Mouse (Mus musculus) gastrocnemius, postnatal 10 days (tissue): Measurements from ENCODE around the gene Gm45015. TPM values are rescaled to one million over a fixed set of nuclear protein-coding genes. Genes with fewer than 3 reads are reported as not detected.
"Not testable (repeated sequence)": the region's sequence is repeated elsewhere in the genome, so short reads cannot be mapped to it uniquely, and the experiment has no call there.

ENCODE experiments used
- DNase-seq: peaks from one replicate; pipeline ENCODE4 v3.0.0; 2021; ENCODE audit warnings: mixed read lengths
- long read RNA-seq, 2 experiments: library from polyadenylated mRNA; stranded (forward); transcript quantifications; one replicate each; pipeline ENCODE4 v2.0.0; 2021
- total RNA-seq, 2 experiments: library from RNA; stranded (reverse); gene quantifications; 2 replicates each; pipeline ENCODE4 v1.2.3; 2021

Gm45015 gene
- not detected for total RNA-seq
- long read RNA-seq, experiment 1: 0 reads
- long read RNA-seq, experiment 2: 0 reads

GRCm38 (mm10) chrX:73336740-73337139 lies at the start of gene Gm45015:
Gene Gm45015, minus strand, starts transcription at chrX:73336840.
- no peak for DNase-seq

DNA sequence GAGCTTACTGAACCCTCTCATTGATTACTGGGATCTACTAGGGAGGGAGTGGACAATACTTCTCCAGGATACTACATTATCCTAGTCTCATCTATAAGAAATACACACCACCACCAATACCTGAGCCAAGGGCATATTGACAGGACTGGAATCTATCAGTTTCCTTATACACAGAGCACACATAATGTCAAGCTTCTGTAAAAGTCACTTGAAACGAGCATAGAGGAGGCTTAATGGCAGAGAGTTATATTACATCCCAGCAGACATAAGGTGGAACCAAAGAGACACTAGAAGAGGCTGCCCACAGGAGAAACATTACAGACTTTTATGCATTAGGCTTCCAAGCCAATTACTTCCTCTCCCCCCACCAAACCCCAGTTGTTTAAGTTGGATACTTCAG lies 48.3 kb upstream of the Gm45015 start:
- DNase-seq: no peak

GRCm38 (mm10) chrX:73384419-73384818 lies 47.8 kb upstream of the Gm45015 start:
- no peak for DNase-seq

- DNase-seq: no peak
Measured at GRCm38 (mm10) chrX:73363291-73363690, 26.7 kb upstream of the Gm45015 start.

DNA sequence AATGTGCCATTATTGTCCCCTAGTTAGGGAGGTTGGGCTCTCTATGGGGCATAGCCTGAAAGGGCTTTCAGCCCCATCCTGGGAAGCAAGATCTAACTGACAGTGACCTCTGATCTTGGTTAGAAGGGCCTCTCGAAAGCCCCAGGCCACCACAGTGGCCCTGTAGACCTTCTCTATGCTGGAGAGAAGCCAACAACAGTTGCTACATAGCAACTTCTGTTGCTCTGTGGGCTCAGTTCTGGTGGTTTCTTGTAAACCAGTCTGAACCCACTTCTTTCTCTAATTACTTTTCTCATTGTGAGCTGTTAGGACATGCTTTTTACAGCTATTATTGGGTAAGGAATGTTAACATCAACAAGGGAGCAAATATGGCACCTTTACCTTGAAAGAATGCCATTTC lies 20.1 kb upstream of the Gm45015 start:
- no peak for DNase-seq

DNA sequence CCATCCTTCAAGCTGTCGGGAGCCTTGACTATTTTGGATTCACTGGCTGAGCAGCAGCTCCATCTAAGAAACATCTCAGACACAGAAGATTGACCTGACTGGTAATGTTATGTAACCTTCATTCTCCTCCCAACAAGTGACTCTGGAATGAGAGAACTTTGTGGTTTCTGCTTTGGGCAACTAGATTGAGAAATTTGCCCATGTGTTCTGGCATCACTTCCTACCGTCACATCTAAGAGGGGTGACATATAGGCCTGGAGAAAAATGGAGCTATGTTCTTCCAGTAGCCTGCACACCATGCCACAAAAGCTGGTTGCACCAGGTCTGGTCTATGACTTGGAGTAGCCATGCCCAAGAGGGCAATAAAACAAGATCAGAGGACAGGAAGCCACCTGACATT lies 19.5 kb upstream of the Gm45015 start:
- DNase-seq: no peak

DNA sequence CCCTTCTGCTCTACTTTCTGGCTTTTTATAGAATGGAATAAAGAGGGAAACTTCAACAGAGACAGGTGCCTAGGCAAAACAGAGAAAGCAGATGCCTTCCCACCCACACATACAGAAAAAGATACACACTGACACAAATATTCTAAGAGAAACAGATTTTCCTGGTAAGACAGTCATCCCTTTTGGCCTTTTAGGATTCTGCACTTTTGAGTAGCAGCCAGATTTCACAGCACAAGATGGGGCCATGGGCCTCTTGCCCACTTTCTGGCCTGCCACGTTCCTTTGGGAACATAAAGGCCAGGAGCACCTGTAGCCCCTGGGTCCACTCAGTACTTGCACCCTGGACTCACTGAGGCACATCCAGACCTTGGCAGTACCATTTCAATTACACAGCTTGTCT lies 7.7 kb upstream of the Gm45015 start:
- no peak for DNase-seq

DNA sequence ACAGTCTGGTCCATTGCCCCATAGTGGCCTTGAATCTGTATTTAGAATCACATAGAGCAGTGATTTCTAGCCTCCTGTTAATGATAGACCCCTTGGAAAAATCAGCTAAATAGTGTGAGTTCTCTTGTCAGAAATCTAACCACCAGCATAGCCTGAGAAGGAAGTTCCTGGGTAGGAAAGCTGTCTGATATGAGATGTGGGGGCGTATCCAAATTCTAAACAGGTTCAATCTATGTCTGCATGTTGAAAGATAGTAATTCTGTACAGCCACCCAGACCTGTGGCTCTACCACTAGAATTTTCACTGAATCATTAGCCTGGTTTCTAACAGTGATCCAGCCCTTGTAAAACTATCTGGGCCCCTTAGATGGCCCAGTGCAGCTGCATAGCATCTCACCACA lies 7.2 kb upstream of the Gm45015 start:
- no peak for DNase-seq

- DNase-seq: peak; percentile 26
Measured at GRCm38 (mm10) chrX:73342941-73343735, 6.5 kb upstream of the Gm45015 start.

DNA sequence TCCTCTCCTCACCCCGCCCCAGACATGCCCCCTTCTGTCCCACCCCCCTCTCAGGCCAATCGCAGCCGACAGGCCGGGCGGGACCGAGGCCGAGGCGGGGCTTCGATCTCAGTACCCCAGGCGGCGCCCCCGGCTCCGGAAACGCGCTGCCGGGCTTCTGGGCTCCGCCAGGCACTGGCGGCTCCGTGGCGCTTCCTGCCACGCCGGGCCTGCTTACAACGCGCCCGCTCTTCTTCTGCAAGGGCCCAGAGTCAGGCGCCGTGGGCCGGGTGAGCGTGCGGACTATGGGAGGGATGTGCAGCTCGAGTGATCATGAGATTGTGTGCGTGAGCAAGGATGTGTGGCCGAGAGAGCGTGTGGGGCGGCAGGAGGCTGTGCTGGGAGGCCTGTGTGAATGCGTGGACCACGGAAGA lies 5.8 kb upstream of the Gm45015 start, which contains the start of gene Zfp275:
TSS of gene Zfp275 (plus strand) at position 139 of the 413 bp plus-strand sequence.
- peak; percentile 70 for DNase-seq

- DNase-seq: no peak
Measured at GRCm38 (mm10) chrX:73342068-73342467, 5.4 kb upstream of the Gm45015 start.

GRCm38 (mm10) chrX:73341473-73341872 lies 4.8 kb upstream of the Gm45015 start:
- DNase-seq: no peak

DNA sequence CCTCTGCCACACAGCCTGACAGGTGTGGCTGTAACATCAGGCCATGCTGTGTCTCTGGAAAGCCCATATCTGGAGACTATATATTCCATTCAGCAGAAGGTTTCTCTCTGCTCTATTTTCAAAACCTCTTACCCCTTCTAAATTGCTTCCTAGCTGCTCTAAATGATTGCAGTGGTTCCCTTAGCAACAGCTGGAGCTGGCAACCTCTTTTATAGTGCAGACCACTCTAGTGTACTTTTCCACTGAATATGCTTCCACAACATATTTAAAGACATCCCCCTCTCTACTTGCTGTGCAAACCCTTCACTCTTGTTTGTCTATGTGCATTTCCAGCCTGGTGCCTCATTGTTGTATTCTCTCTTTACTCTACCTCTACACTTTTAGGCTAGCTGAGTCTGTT lies 3.1 kb downstream of the Gm45015 start:
- DNase-seq: no peak

GRCm38 (mm10) chrX:73327215-73327614 lies 9.4 kb downstream of the Gm45015 start:
- no peak for DNase-seq

DNA sequence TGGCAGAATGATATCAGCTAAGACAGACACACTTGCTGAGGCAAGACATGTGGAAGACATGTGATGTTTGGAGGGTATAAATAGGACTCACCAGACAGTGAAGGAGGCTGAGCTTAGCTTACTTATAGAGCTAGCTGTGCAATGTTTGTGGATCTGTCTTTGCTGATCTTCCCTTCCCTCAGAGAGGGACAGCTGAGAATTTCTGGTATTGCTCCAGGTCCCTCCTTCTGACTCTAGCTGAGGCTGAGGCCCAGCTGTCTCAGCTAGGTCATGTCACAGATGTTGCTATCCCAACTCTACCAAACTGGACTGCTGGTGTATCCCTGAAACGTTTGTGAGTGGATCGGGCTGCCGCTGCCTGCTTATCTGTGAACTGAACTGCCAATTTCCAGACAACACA lies 15.6 kb downstream of the Gm45015 start:
- no peak for DNase-seq

DNA sequence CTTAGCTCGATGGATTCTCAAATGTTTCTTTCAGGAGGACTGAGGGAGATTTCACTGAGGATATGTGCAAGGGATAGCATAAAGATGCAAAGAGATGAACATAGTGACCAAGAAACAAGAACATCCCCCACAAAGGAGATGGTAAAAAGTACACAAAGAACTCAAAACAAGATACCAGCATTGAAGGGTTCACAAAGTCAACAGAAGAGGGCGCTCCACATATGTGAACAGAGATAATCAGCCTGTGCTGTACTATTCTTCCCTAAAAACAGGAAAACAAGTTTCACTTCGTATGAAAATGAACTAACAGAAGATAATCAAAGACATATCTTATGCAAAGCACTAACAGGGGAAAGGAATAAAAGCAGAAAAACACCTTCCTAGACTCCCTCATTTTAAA lies 24.1 kb downstream of the Gm45015 start:
- peak; percentile 8 for DNase-seq

DNA sequence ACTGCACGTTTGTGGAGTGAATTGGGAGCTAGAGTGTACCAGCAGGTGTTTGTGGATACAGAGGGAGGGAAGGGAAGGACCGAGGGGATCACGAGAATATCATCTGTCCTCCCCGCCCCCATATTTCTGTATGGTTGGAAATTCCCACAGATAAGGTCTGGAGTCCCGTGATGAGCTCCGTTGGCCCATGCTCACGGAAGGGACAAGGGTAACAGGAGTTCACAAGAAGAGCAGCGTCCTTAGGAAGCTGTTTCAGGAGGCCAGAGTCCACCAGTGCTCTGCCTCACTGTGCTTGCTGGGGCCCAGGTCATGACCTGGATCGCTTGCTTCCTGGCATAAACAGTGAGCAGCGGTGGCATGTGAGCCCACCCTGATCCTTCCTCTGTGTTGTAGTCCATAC lies 40.9 kb downstream of the Gm45015 start:
- not testable (repeated sequence) for DNase-seq

- DNase-seq: not testable (repeated sequence)
Measured at GRCm38 (mm10) chrX:73292876-73293275, 43.8 kb downstream of the Gm45015 start, which contains the start of the genes Xlr5a and Xlr5c. Gene Xlr5a, minus strand, starts transcription at chrX:73292976. Gene Xlr5c, minus strand, starts transcription at chrX:73292976.

Other genes with a start within 250 kb of the Gm45015 start
- gene Xlr3a, start 239.7 kb downstream of the Gm45015 start, total RNA-seq: under 1 TPM; 0.20 to 0.59 TPM
- gene Gm14685, start 219.8 kb downstream of the Gm45015 start, total RNA-seq: not detected
- not detected for gene Xlr5b, start 188.0 kb downstream of the Gm45015 start, total RNA-seq
- not detected for gene DXBay18, start 187.4 kb downstream of the Gm45015 start, total RNA-seq
- gene Spin2d, start 159.9 kb downstream of the Gm45015 start, total RNA-seq: not detected
- gene Xlr3b, start 144.6 kb downstream of the Gm45015 start, total RNA-seq: 1 to 10 TPM; 6.6 to 8.4 TPM
- gene Xlr4b, start 122.5 kb downstream of the Gm45015 start, total RNA-seq: not detected
- gene F8a, start 108.5 kb downstream of the Gm45015 start, total RNA-seq: 1 to 10 TPM; 7.5 to 8.2 TPM
- gene Xlr4c, start 93.7 kb downstream of the Gm45015 start, total RNA-seq: under 1 TPM in 1 of 2 experiments, not detected in 1; 0.80 TPM
- gene Xlr3c, start 71.5 kb downstream of the Gm45015 start, total RNA-seq: under 1 TPM; 0.38 to 0.45 TPM
- not detected for gene Xlr5a, start 43.9 kb downstream of the Gm45015 start, total RNA-seq
- gene Xlr5c, start 43.9 kb downstream of the Gm45015 start, total RNA-seq: not detected
- gene Zfp275, start 5.8 kb upstream of the Gm45015 start, total RNA-seq: 10 to 100 TPM in 1 of 2 experiments, 1 to 10 TPM in 1; 8.5 to 12.8 TPM
- not detected for gene Gm18336, start 61.9 kb upstream of the Gm45015 start, total RNA-seq
- under 1 TPM in 1 of 2 experiments, not detected in 1; 0.05 TPM for gene Zfp92, start 74.3 kb upstream of the Gm45015 start, total RNA-seq
- not detected for gene Trex2, start 98.5 kb upstream of the Gm45015 start, total RNA-seq
- 10 to 100 TPM; 21.2 to 25.1 TPM for gene Haus7, start 122.2 kb upstream of the Gm45015 start, total RNA-seq
- gene Bgn, start 146.8 kb upstream of the Gm45015 start, total RNA-seq: 100 to 1,000 TPM; 303 to 408 TPM
- 1 to 10 TPM; 7.8 to 8.4 TPM for gene Atp2b3, start 166.2 kb upstream of the Gm45015 start, total RNA-seq